ENCODE assay signal across 11 mouse cellular contexts in the genomic region with DNA sequence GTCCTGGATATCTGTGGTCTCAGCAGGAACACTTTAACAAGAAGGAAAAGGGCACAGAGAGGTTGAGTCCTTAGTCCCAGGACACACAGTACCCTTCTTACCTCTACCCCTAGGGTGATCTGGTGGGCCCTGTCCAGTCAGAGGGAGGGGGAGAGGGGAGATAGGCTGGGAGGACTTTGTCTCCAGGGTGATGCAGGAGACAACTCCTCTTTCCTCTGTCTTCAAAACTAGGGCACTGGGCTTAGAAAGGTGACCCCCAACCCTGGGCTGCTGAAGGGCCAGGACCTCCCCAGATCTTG. TPM values are rescaled to one million over a fixed set of nuclear protein-coding genes. Genes with fewer than 3 reads are reported as not detected.
A peak's percentile ranks its signal among the peaks of the same experiment; 100 is the strongest.
DNase-seq lines count a peak whose midpoint lies in the region; ATAC-seq lines count a peak whose summit lies in the region.
"Had no signal": no experiment of that assay in that cellular context is flagged by ENCODE, and none has a peak within 500 bp of the region (broad histone marks: within the 10 kb centered on the region; RNA-seq: fewer than 3 reads in every experiment).

No protein-coding gene starts in this region.

- H3K27ac ChIP-seq in heart, embryonic 10.5 days, result peak overlapping the region; percentile 88
- peak overlapping the region; percentile 69 for H3K27ac ChIP-seq in limb, embryonic 15.5 days
- H3K27ac ChIP-seq: macrophage had no signal

- peaks cover 41% of the 10 kb centered on the region for H3K27me3 ChIP-seq in heart, embryonic 10.5 days (ENCODE audit: insufficient read depth, poor library complexity, severe bottlenecking)
- 0 out of 2 replicates have a peak, but pooled peaks cover 8% of the 10 kb centered on the region for H3K27me3 ChIP-seq in limb, embryonic 15.5 days

- no peak overlapping the region for H3K9ac ChIP-seq in limb, embryonic 15.5 days

- no peak for ATAC-seq in limb, embryonic 15.5 days (ENCODE audit: insufficient number of reproducible peaks, low FRiP score, low TSS enrichment, low read depth)

- H3K4me1 ChIP-seq in heart, embryonic 10.5 days, result peaks cover 87% of the 10 kb centered on the region
- peaks cover 71% of the 10 kb centered on the region for H3K4me1 ChIP-seq in limb, embryonic 15.5 days

- intact Hi-C loops in heart, postnatal 36 days (cut with DNase I), result no loop called here

- DNase-seq in heart, embryonic 10.5 days (ENCODE audit: low spot score), result no peak
- DNase-seq in heart, postnatal 36 days, result no peak
- peak; percentile 64 for DNase-seq in retina, embryonic 14.5 days (ENCODE audit: low spot score)
- no peak for DNase-seq in retina, postnatal 1 day
- no peak for DNase-seq in layer of hippocampus, adult 18-20 months (ENCODE audit: low spot score in 2 of 2)
- no peak for DNase-seq in cerebellum, adult 18-20 months
- no peak for DNase-seq in adrenal gland, adult (ENCODE audit: inconsistent age in 2 of 2, low spot score in 1 of 2)
- DNase-seq: B cell, adult 2 months had no signal

- no peaks in the 10 kb centered on the region for H3K9me3 ChIP-seq in heart, embryonic 10.5 days
- H3K9me3 ChIP-seq in limb, embryonic 15.5 days, result no peaks in the 10 kb centered on the region

- H3K4me2 ChIP-seq in limb, embryonic 15.5 days, result peak overlapping the region; percentile 95

- peak overlapping the region; percentile 75 for H3K4me3 ChIP-seq in heart, embryonic 10.5 days
- H3K4me3 ChIP-seq in limb, embryonic 15.5 days, result peak overlapping the region; percentile 69

- no peaks in the 10 kb centered on the region for H3K36me3 ChIP-seq in heart, embryonic 10.5 days
- H3K36me3 ChIP-seq in limb, embryonic 15.5 days, result no peaks in the 10 kb centered on the region

RNA-seq across cellular contexts. Expression of a gene that starts 0.7 kb away (rescaled TPM):
- 12.2 and 13.7 TPM in 2 replicates for polyA plus RNA-seq in heart, embryonic 10.5 days (2016; fragmentation: Nextera tagmentation; extraction: Ambion mirVana)
- 10 to 100 TPM; 21.2 to 26.6 TPM for total RNA-seq in heart, postnatal 36 days (2021)
- 6.8 and 7.3 TPM in 2 replicates for polyA plus RNA-seq in limb, embryonic 15.5 days (2015; fragmentation: Nextera tagmentation; extraction: Ambion mirVana)
- 100 to 1,000 TPM; 142 to 146 TPM for total RNA-seq in layer of hippocampus, adult 18-20 months (2021)

RNA-seq across cellular contexts. Expression of a gene that starts 50.3 kb away (rescaled TPM):
- polyA plus RNA-seq in heart, embryonic 10.5 days (2016; fragmentation: Nextera tagmentation; extraction: Ambion mirVana), result 0.16 and 0.31 TPM in 2 replicates
- not detected for total RNA-seq in heart, postnatal 36 days (2021)
- polyA plus RNA-seq in limb, embryonic 15.5 days (2015; fragmentation: Nextera tagmentation; extraction: Ambion mirVana), result not detected in 2 replicates
- under 1 TPM; 0.45 to 0.58 TPM for total RNA-seq in layer of hippocampus, adult 18-20 months (2021)
- polyA plus RNA-seq: macrophage; spleen, adult 2 months had no signal

Comparison
In these comparisons a context has a peak if more than half of its experiments do, and no peak if none do; other contexts are left out.
1. RNA of a gene that starts 0.7 kb away (total RNA-seq): 142 to 146 TPM in layer of hippocampus, adult 18-20 months; 21.2 to 26.6 TPM in heart, postnatal 36 days; every median in the first group is over 4 times any median in the second.